In the genomic region with DNA sequence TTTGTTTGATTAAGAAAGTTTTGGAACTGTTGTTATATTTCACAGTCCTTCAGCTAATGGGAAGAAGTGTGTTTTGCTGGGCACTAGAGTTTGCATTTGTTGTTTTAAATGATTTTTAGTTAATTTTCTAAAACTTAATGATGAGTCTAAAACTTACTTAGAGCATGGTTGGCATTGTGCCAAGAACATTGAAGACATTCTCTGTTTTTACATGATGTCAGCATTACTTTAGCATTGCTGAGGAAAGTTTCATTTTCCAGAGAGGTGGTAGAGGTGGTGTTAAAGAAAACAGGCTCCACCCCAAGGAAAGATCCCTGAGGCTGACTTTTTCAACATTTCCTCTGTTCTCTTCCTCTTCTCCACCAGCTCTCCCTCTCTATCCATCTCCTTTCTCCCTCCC, we compare ENCODE assay signal across 26 mouse cellular contexts. TPM values are rescaled to one million over a fixed set of nuclear protein-coding genes. Genes with fewer than 3 reads are reported as not detected.
DNase-seq lines count a peak whose midpoint lies in the region; ATAC-seq and TF ChIP-seq lines count a peak whose summit lies in the region.
"Had no signal": no experiment of that assay in that cellular context is flagged by ENCODE, and none has a peak within 500 bp of the region (broad histone marks: within the 10 kb centered on the region; RNA-seq: fewer than 3 reads in every experiment).

No protein-coding gene starts in this region.

- H3K4me1 ChIP-seq in forebrain, embryonic 14.5 days (ENCODE audit: control insufficient read depth, insufficient read depth, low read length) = no peaks in the 10 kb centered on the region
- no peaks in the 10 kb centered on the region for H3K4me1 ChIP-seq in forebrain, embryonic 16.5 days (replicated peaks; ENCODE audit: control insufficient read depth, insufficient read depth, low read length)
- H3K4me1 ChIP-seq in liver, adult 2 months (ENCODE audit: control insufficient read depth, insufficient read depth, low read length) = no peaks in the 10 kb centered on the region
- H3K4me1 ChIP-seq in liver, postnatal 0 days (ENCODE audit: insufficient read depth) = 0 out of 2 replicates have a peak, but pooled peaks cover 3% of the 10 kb centered on the region
- H3K4me1 ChIP-seq in embryonic facial prominence, embryonic 14.5 days (ENCODE audit: control insufficient read depth, insufficient read depth, low read length) = no peaks in the 10 kb centered on the region
- H3K4me1 ChIP-seq in forebrain, embryonic 10.5 days = no peaks in the 10 kb centered on the region
- H3K4me1 ChIP-seq: hindbrain, embryonic 15.5 days; midbrain, embryonic 10.5 days; neural tube, embryonic 13.5 days had no signal

- no peak for ATAC-seq in forebrain, embryonic 14.5 days
- no peak for ATAC-seq in forebrain, embryonic 16.5 days
- ATAC-seq in liver, postnatal 0 days = no peak
- no peak for ATAC-seq in embryonic facial prominence, embryonic 14.5 days (ENCODE audit: low read depth)
- ATAC-seq: midbrain, embryonic 16.5 days had no signal

- no peak overlapping the region for H3K27ac ChIP-seq in forebrain, embryonic 14.5 days (ENCODE audit: low read depth, low read length)
- H3K27ac ChIP-seq in forebrain, embryonic 16.5 days (ENCODE audit: low read length) = no peak overlapping the region
- H3K27ac ChIP-seq in liver, adult 2 months (replicated peaks; ENCODE audit: insufficient read depth, low read depth, low read length) = no peak overlapping the region
- H3K27ac ChIP-seq in liver, postnatal 0 days (ENCODE audit: low read depth) = no peak overlapping the region
- peak overlapping the region; percentile 44; the same call in 1 of the 2 replicates for H3K27ac ChIP-seq in embryonic facial prominence, embryonic 14.5 days (replicated peaks; ENCODE audit: low read depth, low read length)
- H3K27ac ChIP-seq in forebrain, embryonic 10.5 days = no peak overlapping the region
- H3K27ac ChIP-seq: hindbrain, embryonic 15.5 days; midbrain, embryonic 10.5 days; neural tube, embryonic 13.5 days had no signal

- TF ChIP-seq EP300 in liver, postnatal 0 days (IDR thresholded peaks at IDR 0.05; ENCODE audit: low read depth) = no peak

- no peak overlapping the region for H3K4me3 ChIP-seq in forebrain, embryonic 14.5 days (ENCODE audit: low read depth, low read length)
- H3K4me3 ChIP-seq in forebrain, embryonic 16.5 days (replicated peaks; ENCODE audit: low read length) = no peak overlapping the region
- no peak overlapping the region for H3K4me3 ChIP-seq in liver, adult 2 months (ENCODE audit: insufficient read depth, low read depth, low read length)
- no peak overlapping the region for H3K4me3 ChIP-seq in liver, postnatal 0 days (ENCODE audit: low read depth, low read length)
- no peak overlapping the region for H3K4me3 ChIP-seq in embryonic facial prominence, embryonic 14.5 days (ENCODE audit: low read depth, low read length)
- no peak overlapping the region for H3K4me3 ChIP-seq in forebrain, embryonic 10.5 days
- H3K4me3 ChIP-seq: heart, embryonic 13.5 days; hindbrain, embryonic 15.5 days; midbrain, embryonic 10.5 days; myocyte; neural tube, embryonic 13.5 days had no signal

- no peaks in the 10 kb centered on the region for H3K9me3 ChIP-seq in forebrain, embryonic 14.5 days (replicated peaks; ENCODE audit: control insufficient read depth, low read length)
- H3K9me3 ChIP-seq in forebrain, embryonic 16.5 days (ENCODE audit: control insufficient read depth, low read length) = no peaks in the 10 kb centered on the region
- H3K9me3 ChIP-seq in liver, postnatal 0 days (ENCODE audit: low read length) = no peaks in the 10 kb centered on the region
- H3K9me3 ChIP-seq in embryonic facial prominence, embryonic 14.5 days (ENCODE audit: control insufficient read depth, low read length) = no peaks in the 10 kb centered on the region
- H3K9me3 ChIP-seq in forebrain, embryonic 10.5 days = no peaks in the 10 kb centered on the region
- H3K9me3 ChIP-seq: G1E; heart, embryonic 13.5 days; hindbrain, embryonic 15.5 days; midbrain, embryonic 10.5 days; neural tube, embryonic 13.5 days had no signal

- peak; percentile 10 for DNase-seq in forebrain, embryonic 14.5 days (ENCODE audit: low spot score)
- DNase-seq in liver, adult 2 months (ENCODE audit: extremely low read depth, low read depth, low spot score) = peak; percentile 19
- no peak for DNase-seq in liver, postnatal 0 days
- peak; percentile 27 for DNase-seq in 416B (ENCODE audit: low read depth)
- DNase-seq in embryonic facial prominence, embryonic 14.5 days (ENCODE audit: low spot score) = peak; percentile 55
- no peak for DNase-seq in urinary bladder, adult 2 months (ENCODE audit: low spot score)
- no peak for DNase-seq in forebrain, embryonic 10.5 days (ENCODE audit: extremely low spot score, low spot score)
- DNase-seq: adrenal gland, postnatal 25 days; B cell, adult 2 months; cerebellum, adult 11-12 months; gastrocnemius, postnatal 10 days; heart, postnatal 10 days; kidney, adult 18-20 months; kidney, postnatal 10 days; layer of hippocampus, adult 9-11 months; lung, postnatal 10 days; thymus, postnatal 14 days had no signal

- H3K4me2 ChIP-seq in forebrain, embryonic 14.5 days (ENCODE audit: low read length) = no peak overlapping the region
- no peak overlapping the region for H3K4me2 ChIP-seq in forebrain, embryonic 16.5 days (ENCODE audit: low read length)
- H3K4me2 ChIP-seq in liver, postnatal 0 days (ENCODE audit: low read depth, low read length) = no peak overlapping the region
- H3K4me2 ChIP-seq in embryonic facial prominence, embryonic 14.5 days (ENCODE audit: low read depth, low read length) = no peak overlapping the region
- H3K4me2 ChIP-seq: heart, embryonic 13.5 days; hindbrain, embryonic 15.5 days; liver, embryonic 11.5 days; neural tube, embryonic 13.5 days had no signal

- peaks cover 83% of the 10 kb centered on the region for H3K36me3 ChIP-seq in forebrain, embryonic 14.5 days (ENCODE audit: control insufficient read depth, insufficient read depth, low read length)
- peaks cover 31% of the 10 kb centered on the region for H3K36me3 ChIP-seq in forebrain, embryonic 16.5 days (ENCODE audit: control insufficient read depth, insufficient read depth)
- peaks cover 65% of the 10 kb centered on the region for H3K36me3 ChIP-seq in liver, adult 2 months (ENCODE audit: control insufficient read depth, insufficient read depth, low read length)
- peaks cover 57% of the 10 kb centered on the region for H3K36me3 ChIP-seq in liver, postnatal 0 days (replicated peaks; ENCODE audit: insufficient read depth, low read length)
- peaks cover 84% of the 10 kb centered on the region for H3K36me3 ChIP-seq in embryonic facial prominence, embryonic 14.5 days (ENCODE audit: control insufficient read depth, insufficient read depth, low read length)
- peaks cover 98% of the 10 kb centered on the region for H3K36me3 ChIP-seq in forebrain, embryonic 10.5 days (replicated peaks)

- no peaks in the 10 kb centered on the region for H3K27me3 ChIP-seq in forebrain, embryonic 14.5 days (replicated peaks; ENCODE audit: control insufficient read depth, insufficient read depth, low read length)
- no peaks in the 10 kb centered on the region for H3K27me3 ChIP-seq in forebrain, embryonic 16.5 days (replicated peaks; ENCODE audit: control insufficient read depth, insufficient read depth, low read length)
- H3K27me3 ChIP-seq in liver, adult 2 months (ENCODE audit: control insufficient read depth, insufficient read depth, low read length) = no peaks in the 10 kb centered on the region
- no peaks in the 10 kb centered on the region for H3K27me3 ChIP-seq in liver, postnatal 0 days (ENCODE audit: insufficient read depth, low read length)
- no peaks in the 10 kb centered on the region for H3K27me3 ChIP-seq in embryonic facial prominence, embryonic 14.5 days (replicated peaks; ENCODE audit: control insufficient read depth, insufficient read depth, low read length)
- no peaks in the 10 kb centered on the region for H3K27me3 ChIP-seq in forebrain, embryonic 10.5 days (ENCODE audit: poor library complexity, severe bottlenecking)
- H3K27me3 ChIP-seq: heart, embryonic 13.5 days; hindbrain, embryonic 15.5 days; neural tube, embryonic 13.5 days had no signal

- H3K9ac ChIP-seq in forebrain, embryonic 14.5 days (ENCODE audit: low read length) = no peak overlapping the region
- H3K9ac ChIP-seq in forebrain, embryonic 16.5 days (replicated peaks; ENCODE audit: low read depth, low read length) = no peak overlapping the region
- H3K9ac ChIP-seq in liver, adult 2 months (ENCODE audit: low read depth, low read length) = no peak overlapping the region
- no peak overlapping the region for H3K9ac ChIP-seq in liver, postnatal 0 days (replicated peaks)
- no peak overlapping the region for H3K9ac ChIP-seq in embryonic facial prominence, embryonic 14.5 days (ENCODE audit: low read depth, low read length)
- H3K9ac ChIP-seq: heart, embryonic 13.5 days; hindbrain, embryonic 15.5 days; neural tube, embryonic 13.5 days had no signal

- no peak for TF ChIP-seq POLR2A in liver, adult 2 months (IDR thresholded peaks at IDR 0.05; ENCODE audit: extremely low read depth, insufficient read depth, low read length)

- no peak for TF ChIP-seq CTCF in liver, adult 2 months (IDR thresholded peaks at IDR 0.05; ENCODE audit: low read depth, low read length)
- no peak for TF ChIP-seq CTCF in liver, postnatal 0 days (IDR thresholded peaks at IDR 0.05; ENCODE audit: low read depth)

- no peaks in the 10 kb centered on the region for H3K79me2 ChIP-seq in liver, adult 2 months (ENCODE audit: control insufficient read depth, insufficient read depth, low read length)

RNA-seq across cellular contexts. Expression of a gene that starts 38.2 kb away (rescaled TPM):
- polyA plus RNA-seq in forebrain, embryonic 14.5 days (2014; fragmentation: Nextera tagmentation; extraction: Ambion mirVana) = 68.8 and 78.1 TPM in 2 replicates
- 79.5 and 82.6 TPM in 2 replicates for polyA plus RNA-seq in forebrain, embryonic 16.5 days (2015; fragmentation: Nextera tagmentation; extraction: Ambion mirVana)
- total RNA-seq in liver, adult 2 months (2014; rRNA removed) = 32.1 and 37.1 TPM in 2 replicates
- 8.4 and 8.9 TPM in 2 replicates for polyA plus RNA-seq in liver, adult 2 months (2012; rRNA removed)
- 22.7 and 24.6 TPM in 2 replicates for polyA plus RNA-seq in liver, postnatal 0 days (2015; fragmentation: Nextera tagmentation; extraction: Ambion mirVana)
- 58.8 and 60.9 TPM in 2 replicates for polyA plus RNA-seq in embryonic facial prominence, embryonic 14.5 days (2014; fragmentation: Nextera tagmentation; extraction: Ambion mirVana)
- polyA plus RNA-seq in urinary bladder, adult 2 months (2012; rRNA removed) = 49.8 and 53.8 TPM in 2 replicates
- 50.4 and 53.3 TPM in 2 replicates for polyA plus RNA-seq in forebrain, embryonic 10.5 days (2016; fragmentation: Nextera tagmentation; extraction: Ambion mirVana)

RNA-seq across cellular contexts. Expression of a gene that starts 53.7 kb away (rescaled TPM):
- polyA plus RNA-seq in forebrain, embryonic 14.5 days (2014; fragmentation: Nextera tagmentation; extraction: Ambion mirVana) = 10.9 and 11.8 TPM in 2 replicates
- 12.2 and 13.5 TPM in 2 replicates for polyA plus RNA-seq in forebrain, embryonic 16.5 days (2015; fragmentation: Nextera tagmentation; extraction: Ambion mirVana)
- 0.09 and 0.13 TPM in 2 replicates for total RNA-seq in liver, adult 2 months (2014; rRNA removed)
- polyA plus RNA-seq in liver, adult 2 months (2012; rRNA removed) = 0.02 and 0.06 TPM in 2 replicates
- 0.05 and 0.12 TPM in 2 replicates for polyA plus RNA-seq in liver, postnatal 0 days (2015; fragmentation: Nextera tagmentation; extraction: Ambion mirVana)
- 4.1 and 5.0 TPM in 2 replicates for polyA plus RNA-seq in embryonic facial prominence, embryonic 14.5 days (2014; fragmentation: Nextera tagmentation; extraction: Ambion mirVana)
- polyA plus RNA-seq in urinary bladder, adult 2 months (2012; rRNA removed) = 2.3 and 3.0 TPM in 2 replicates
- polyA plus RNA-seq in forebrain, embryonic 10.5 days (2016; fragmentation: Nextera tagmentation; extraction: Ambion mirVana) = 3.1 and 3.6 TPM in 2 replicates

Comparison
In these comparisons a context has a peak if more than half of its experiments do, and no peak if none do; other contexts are left out.
1. DNase-seq: peak in forebrain, embryonic 14.5 days (single experiment), liver, adult 2 months (single experiment), 416B (single experiment) and embryonic facial prominence, embryonic 14.5 days (single experiment); none in liver, postnatal 0 days (single experiment), urinary bladder, adult 2 months (single experiment) and forebrain, embryonic 10.5 days (single experiment).